Mouse (Mus musculus): Measurements from ENCODE around the gene Cbx5. TPM values are rescaled to one million over a fixed set of nuclear protein-coding genes. Genes with fewer than 3 reads are reported as not detected.

The Cbx5 gene
- polyA plus RNA-seq, 1 experiment from 2014 or later: 188 TPM

DNA sequence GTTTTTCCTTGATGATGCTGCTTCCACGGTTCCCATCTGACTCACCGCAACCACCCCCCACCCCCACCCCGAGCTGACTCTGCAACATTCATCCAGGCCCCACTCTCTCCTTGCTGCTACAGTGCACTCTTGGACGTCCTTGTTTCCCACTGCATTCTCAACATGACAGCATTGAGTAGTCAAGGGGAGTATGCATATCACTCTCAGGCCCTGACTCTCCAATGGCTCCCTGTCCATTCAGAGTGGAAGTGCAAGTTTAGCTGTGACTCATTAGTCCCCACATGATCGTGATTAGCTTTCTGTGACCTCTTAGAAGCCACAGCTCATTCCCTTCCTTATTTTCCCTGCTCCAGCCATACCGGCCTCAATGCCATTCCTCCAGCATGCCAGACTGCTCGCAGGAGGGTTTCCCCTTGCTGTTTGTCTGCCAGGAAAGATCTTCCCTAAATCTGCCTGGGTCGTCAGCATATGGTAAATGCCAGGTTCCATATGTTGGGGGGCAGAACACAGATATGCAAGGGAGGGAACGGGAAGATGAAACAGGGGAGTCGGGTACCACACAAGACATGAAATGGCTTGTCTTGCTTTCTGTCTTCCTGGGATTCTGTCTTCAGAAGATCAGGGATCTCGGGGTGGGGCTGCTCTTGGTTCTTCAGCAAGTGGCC is 93.8 kb downstream of the Cbx5 start:
- Histone ChIP-seq H3K4me1 (peaks cover 19% of the 10 kb centered on the region), H3K4me3 (no peak overlapping the region), H3K9me3 (replicated peaks) (no peaks in the 10 kb centered on the region), H3K27ac (peak overlapping the region; percentile 79; the same call in 1 of the 2 replicates), H3K9ac (no peak overlapping the region), H3K27me3 (peaks cover 70% of the 10 kb centered on the region), H3K36me3 (no peaks in the 10 kb centered on the region), H3K4me2 (replicated peaks) (no peak overlapping the region)
- no peak for ATAC-seq (ENCODE audit: low FRiP score)
- 68% methylated on average over 11 of the region's 11 CpGs for WGBS

DNA sequence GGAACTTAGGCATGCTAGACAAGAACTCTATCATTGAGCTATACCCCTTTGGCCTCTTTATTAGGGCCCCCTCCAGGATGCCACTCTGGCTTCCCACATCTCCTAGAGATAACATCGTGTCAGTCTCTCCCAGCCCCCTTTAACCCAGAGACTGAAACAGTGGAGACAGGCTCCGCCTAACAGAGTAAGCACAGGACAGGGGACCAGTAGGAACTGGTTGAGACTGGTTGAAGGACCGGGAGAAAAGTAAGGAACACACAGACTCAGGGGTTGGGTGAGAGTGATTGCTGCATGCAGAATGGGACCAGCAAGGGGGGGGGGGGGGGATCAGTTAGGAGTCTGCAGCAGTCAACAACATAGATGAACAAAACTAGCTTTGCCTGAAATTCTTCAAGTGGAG is 95.4 kb downstream of the Cbx5 start:
- Histone ChIP-seq H3K9me3 (replicated peaks) (no peaks in the 10 kb centered on the region), H3K36me3 (no peaks in the 10 kb centered on the region), H3K4me1 (peaks cover 19% of the 10 kb centered on the region), H3K27me3 (peaks cover 80% of the 10 kb centered on the region), H3K4me3 (no peak overlapping the region), H3K4me2 (replicated peaks) (no peak overlapping the region), H3K27ac (no peak overlapping the region), H3K9ac (no peak overlapping the region)
- ATAC-seq (ENCODE audit: low FRiP score): no peak
- 51% methylated on average over 3 of the region's 3 CpGs for WGBS

MicroRNAs encoded within 50 kb of the gene (microRNA counts, 519-probe panel; counts per million panel counts)
- microRNA mmu-miR-148b: 4,579 counts per million, percentile 87 among the panel's probes with 10 or more counts

Small RNA genes lying within 50 kb of the gene (microRNA-seq; reads per million reads assigned to microRNA genes)
- 285 reads per million, percentile 61 among the genes with 10 or more reads in this experiment for gene Mir148b

Other genes starting within 250 kb of the Cbx5 start
- gene Hoxc8, start 249.2 kb downstream of the Cbx5 start, polyA plus RNA-seq (2016; fragmentation: Nextera tagmentation; extraction: Ambion mirVana): not detected in 2 replicates
- gene Hoxc6, start 241.6 kb downstream of the Cbx5 start, polyA plus RNA-seq (2016; fragmentation: Nextera tagmentation; extraction: Ambion mirVana): 2.1 and 2.3 TPM in 2 replicates
- 34.5 and 59.6 TPM in 2 replicates for gene Hoxc4, start 220.9 kb downstream of the Cbx5 start, polyA plus RNA-seq (2016; fragmentation: Nextera tagmentation; extraction: Ambion mirVana)
- 31.3 and 34.4 TPM in 2 replicates for gene Smug1, start 72.7 kb downstream of the Cbx5 start, polyA plus RNA-seq (2016; fragmentation: Nextera tagmentation; extraction: Ambion mirVana)
- 1,137 and 1,149 TPM in 2 replicates for gene Hnrnpa1, start 616 bp upstream of the Cbx5 start, polyA plus RNA-seq (2016; fragmentation: Nextera tagmentation; extraction: Ambion mirVana)
- gene Nfe2, start 18.6 kb upstream of the Cbx5 start, polyA plus RNA-seq (2016; fragmentation: Nextera tagmentation; extraction: Ambion mirVana): 5.1 and 5.4 TPM in 2 replicates
- gene Copz1, start 32.9 kb upstream of the Cbx5 start, polyA plus RNA-seq (2016; fragmentation: Nextera tagmentation; extraction: Ambion mirVana): 235 and 247 TPM in 2 replicates
- 0.36 and 0.51 TPM in 2 replicates for gene Gpr84, start 70.8 kb upstream of the Cbx5 start, polyA plus RNA-seq (2016; fragmentation: Nextera tagmentation; extraction: Ambion mirVana)
- 20.5 and 23.8 TPM in 2 replicates for gene Zfp385a, start 100.3 kb upstream of the Cbx5 start, polyA plus RNA-seq (2016; fragmentation: Nextera tagmentation; extraction: Ambion mirVana)
- gene Itga5, start 126.9 kb upstream of the Cbx5 start, polyA plus RNA-seq (2016; fragmentation: Nextera tagmentation; extraction: Ambion mirVana): 26.8 and 27.0 TPM in 2 replicates
- not detected in 2 replicates for gene Gtsf1, start 190.7 kb upstream of the Cbx5 start, polyA plus RNA-seq (2016; fragmentation: Nextera tagmentation; extraction: Ambion mirVana)
- gene Gtsf2, start 208.7 kb upstream of the Cbx5 start, polyA plus RNA-seq (2016; fragmentation: Nextera tagmentation; extraction: Ambion mirVana): not detected in 2 replicates
- 2.1 TPM in 2 replicates for gene Nckap1l, start 214.0 kb upstream of the Cbx5 start, polyA plus RNA-seq (2016; fragmentation: Nextera tagmentation; extraction: Ambion mirVana)

All from hindbrain, embryonic 12.5 days (tissue).